Mouse (Mus musculus): ENCODE data around the gene Adam33. TPM values are rescaled to one million over a fixed set of nuclear protein-coding genes. Genes with fewer than 3 reads are reported as not detected.
"Not testable (repeated sequence)": the region's sequence is repeated elsewhere in the genome, so short reads cannot be mapped to it uniquely, and the experiment has no call there.

Adam33 gene
- polyA plus RNA-seq (2012; rRNA removed), result 0.31 and 0.67 TPM in 2 replicates
- 0.17 and 0.43 TPM in 2 replicates for polyA plus RNA-seq (2014; fragmentation: Nextera tagmentation; extraction: Ambion mirVana)

DNA sequence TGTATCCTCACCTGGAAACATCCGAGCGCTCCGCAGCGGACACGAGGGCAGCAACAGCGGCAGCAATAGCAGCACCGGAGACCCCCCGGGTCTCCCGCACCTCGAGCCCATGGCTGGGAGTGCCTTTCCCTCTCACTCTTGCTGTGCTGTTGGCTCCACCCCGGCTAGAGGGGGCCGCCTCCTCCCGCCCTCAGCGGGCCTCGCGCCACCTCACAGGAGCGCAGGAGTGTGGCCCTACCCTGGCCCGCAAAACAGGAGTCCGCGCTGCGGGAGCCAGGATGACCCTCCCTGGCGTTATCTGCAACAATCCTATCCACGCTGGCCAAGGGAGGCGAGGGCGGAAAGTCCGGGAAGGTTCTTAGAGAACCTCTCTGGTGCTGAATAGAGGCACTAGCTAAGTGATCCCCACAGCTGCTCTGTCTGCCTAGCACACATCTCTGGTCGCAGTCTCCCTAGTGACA, at the start of gene Adam33:
Gene Adam33, minus strand, starts transcription at position 411 of the 461 bp plus-strand sequence.
- H3K9me3 ChIP-seq (ENCODE audit: control insufficient read depth, low read length), result no peaks in the 10 kb centered on the region
- ATAC-seq (ENCODE audit: insufficient read depth), result no peak
- no peak within 1 kb of the TSS for H3K9ac ChIP-seq (replicated peaks)
- H3K4me3 ChIP-seq (ENCODE audit: insufficient read depth in 1 of 2, low read depth in 2 of 2, low read length in 2 of 2), result no peak within 1 kb of the TSS
- TF ChIP-seq CTCF (IDR thresholded peaks at IDR 0.05; ENCODE audit: low read depth) (no peak), EP300 (IDR thresholded peaks at IDR 0.05; ENCODE audit: low read depth) (no peak)
- no peak within 1 kb of the TSS for H3K27ac ChIP-seq
- no peaks in the 10 kb centered on the region for H3K4me1 ChIP-seq (replicated peaks; ENCODE audit: control insufficient read depth in 2 of 2, insufficient read depth in 2 of 2, low read length in 1 of 2)
- 4% methylated on average over 22 of the region's 27 CpGs for WGBS (ENCODE audit: insufficient replicate concordance)
- H3K4me2 ChIP-seq (ENCODE audit: low read depth), result 0 out of 2 replicates have a peak within 1 kb of the TSS, but pooled peaks have one; percentile 21
- H3K36me3 ChIP-seq (replicated peaks; ENCODE audit: control insufficient read depth, insufficient read depth, low read depth), result no peaks in the 10 kb centered on the region
- H3K27me3 ChIP-seq (ENCODE audit: control insufficient read depth, insufficient read depth, low read length), result peaks cover 27% of the 10 kb centered on the region
- DNase-seq (ENCODE audit: low read depth in 3 of 3, low spot score in 3 of 3), result no peak

DNA sequence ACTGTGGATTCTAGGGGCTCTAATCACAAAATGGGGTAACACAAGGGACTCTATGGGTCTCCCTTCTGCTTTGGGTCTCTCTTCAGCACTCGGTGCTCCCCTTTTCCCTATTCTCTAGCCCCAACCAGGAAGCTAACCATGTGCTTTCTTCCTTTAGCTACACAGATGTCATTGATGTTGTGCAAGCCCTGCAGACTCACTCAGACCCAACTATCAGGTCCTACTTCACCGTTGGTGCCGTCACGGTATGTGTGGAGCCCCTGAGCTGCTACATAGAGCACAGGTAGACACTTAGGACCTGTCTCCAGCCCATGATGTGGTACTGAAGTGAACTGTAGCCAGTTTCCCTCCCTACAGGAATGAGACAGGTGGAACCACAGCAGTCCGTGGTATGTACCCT, 42.4 kb upstream of the Adam33 start:
- no peak overlapping the region for H3K4me3 ChIP-seq (ENCODE audit: insufficient read depth in 1 of 2, low read depth in 2 of 2, low read length in 2 of 2)
- WGBS (ENCODE audit: insufficient replicate concordance), result 56% methylated on average over 5 of the region's 5 CpGs
- no peaks in the 10 kb centered on the region for H3K4me1 ChIP-seq (replicated peaks; ENCODE audit: control insufficient read depth in 2 of 2, insufficient read depth in 2 of 2, low read length in 1 of 2)
- ATAC-seq (ENCODE audit: insufficient read depth) (no peak), DNase-seq (ENCODE audit: low read depth in 3 of 3, low spot score in 3 of 3) (no peak)
- no peak overlapping the region for H3K9ac ChIP-seq (replicated peaks)
- no peak overlapping the region for H3K27ac ChIP-seq
- H3K27me3 ChIP-seq (ENCODE audit: control insufficient read depth, insufficient read depth, low read length), result no peaks in the 10 kb centered on the region
- TF ChIP-seq CTCF (IDR thresholded peaks at IDR 0.05; ENCODE audit: low read depth), result no peak
- no peak for TF ChIP-seq EP300 (IDR thresholded peaks at IDR 0.05; ENCODE audit: low read depth)
- no peak overlapping the region for H3K4me2 ChIP-seq (ENCODE audit: low read depth)
- no peaks in the 10 kb centered on the region for H3K36me3 ChIP-seq (replicated peaks; ENCODE audit: control insufficient read depth, insufficient read depth, low read depth)
- H3K9me3 ChIP-seq (ENCODE audit: control insufficient read depth, low read length), result no peaks in the 10 kb centered on the region

DNA sequence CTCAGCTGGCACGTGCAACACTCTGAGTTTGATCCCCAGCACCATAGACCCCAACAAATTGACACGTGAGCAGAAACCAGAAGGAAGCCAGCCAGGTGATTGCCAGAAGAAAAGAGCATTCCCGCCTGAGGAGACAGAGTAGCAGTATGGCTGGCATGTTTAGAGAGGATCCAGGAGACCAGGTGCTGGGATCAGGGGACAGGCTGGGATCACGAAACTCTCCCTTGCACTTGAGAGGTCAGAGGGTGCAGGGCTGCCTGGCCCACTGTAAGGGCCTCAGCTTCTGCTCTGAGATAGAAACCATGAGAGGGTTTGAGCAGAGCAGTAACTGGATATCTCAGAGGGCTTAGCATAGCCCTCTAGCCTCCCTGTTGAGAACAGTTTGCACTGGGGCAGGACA, 41.4 kb upstream of the Adam33 start:
- ATAC-seq (ENCODE audit: insufficient read depth); H3K4me3 ChIP-seq (ENCODE audit: insufficient read depth in 1 of 2, low read depth in 2 of 2, low read length in 2 of 2); DNase-seq (ENCODE audit: low read depth in 3 of 3, low spot score in 3 of 3); H3K27ac ChIP-seq; H3K4me2 ChIP-seq (ENCODE audit: low read depth); H3K9ac ChIP-seq (replicated peaks); H3K4me1 ChIP-seq (replicated peaks; ENCODE audit: control insufficient read depth in 2 of 2, insufficient read depth in 2 of 2, low read length in 1 of 2); H3K9me3 ChIP-seq (ENCODE audit: control insufficient read depth, low read length); H3K36me3 ChIP-seq (replicated peaks; ENCODE audit: control insufficient read depth, insufficient read depth, low read depth); H3K27me3 ChIP-seq (ENCODE audit: control insufficient read depth, insufficient read depth, low read length): not testable (repeated sequence)
- WGBS (ENCODE audit: insufficient replicate concordance), result 55% methylated on average over 4 of the region's 4 CpGs

DNA sequence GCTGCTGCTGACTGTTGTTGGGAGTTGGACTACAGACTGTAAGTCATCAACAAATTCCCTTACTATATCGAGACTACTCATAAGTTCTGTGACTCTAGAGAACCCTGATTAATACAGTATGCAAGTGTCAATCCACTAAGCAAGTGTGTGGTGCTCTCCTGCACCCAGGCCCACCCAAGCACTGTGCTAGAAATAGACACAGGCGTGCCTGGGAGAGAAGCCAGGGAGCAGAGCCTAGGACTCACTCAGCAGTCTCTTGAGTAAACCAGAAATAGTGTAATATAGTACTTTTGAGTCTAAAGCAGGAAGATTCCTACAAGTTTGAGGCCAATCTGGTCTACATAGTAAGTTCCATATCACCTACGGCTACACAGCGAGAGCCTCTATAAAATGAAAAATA, 40.4 kb upstream of the Adam33 start:
- Histone ChIP-seq H3K4me2 (ENCODE audit: low read depth) (no peak overlapping the region), H3K27ac (no peak overlapping the region), H3K27me3 (ENCODE audit: control insufficient read depth, insufficient read depth, low read length) (no peaks in the 10 kb centered on the region), H3K4me3 (ENCODE audit: insufficient read depth in 1 of 2, low read depth in 2 of 2, low read length in 2 of 2) (no peak overlapping the region), H3K9me3 (ENCODE audit: control insufficient read depth, low read length) (no peaks in the 10 kb centered on the region), H3K9ac (replicated peaks) (no peak overlapping the region), H3K4me1 (replicated peaks; ENCODE audit: control insufficient read depth in 2 of 2, insufficient read depth in 2 of 2, low read length in 1 of 2) (no peaks in the 10 kb centered on the region), H3K36me3 (replicated peaks; ENCODE audit: control insufficient read depth, insufficient read depth, low read depth) (no peaks in the 10 kb centered on the region)
- no peak for TF ChIP-seq CTCF (IDR thresholded peaks at IDR 0.05; ENCODE audit: low read depth)
- no peak for TF ChIP-seq EP300 (IDR thresholded peaks at IDR 0.05; ENCODE audit: low read depth)
- no peak for ATAC-seq (ENCODE audit: insufficient read depth)
- no peak for DNase-seq (ENCODE audit: low read depth in 3 of 3, low spot score in 3 of 3)
- 71% methylated on average over 4 of the region's 4 CpGs for WGBS (ENCODE audit: insufficient replicate concordance)

DNA sequence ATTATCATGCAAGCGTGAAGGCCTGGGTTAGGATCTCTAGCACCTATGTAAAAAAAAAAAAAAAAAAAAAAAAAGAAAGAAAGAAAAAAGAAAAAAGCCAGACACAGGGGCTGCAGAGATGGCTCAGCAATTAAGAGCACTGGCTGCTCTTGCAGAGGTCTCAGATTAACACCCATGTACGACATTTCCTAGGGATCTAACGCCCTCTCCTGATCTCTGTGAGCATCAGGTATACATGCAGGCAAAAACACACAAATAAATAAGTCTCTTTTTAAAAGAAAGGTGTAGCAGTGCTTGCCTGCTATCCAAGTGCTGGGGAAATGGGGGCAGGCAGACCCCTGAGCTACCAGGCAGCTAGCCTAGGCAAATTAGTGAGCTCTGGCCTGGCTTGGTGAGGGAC, 37.9 kb upstream of the Adam33 start:
- TF ChIP-seq CTCF (IDR thresholded peaks at IDR 0.05; ENCODE audit: low read depth) (no peak), EP300 (IDR thresholded peaks at IDR 0.05; ENCODE audit: low read depth) (no peak)
- WGBS (ENCODE audit: insufficient replicate concordance), result 37% methylated on average over 3 of the region's 3 CpGs
- H3K9me3 ChIP-seq (ENCODE audit: control insufficient read depth, low read length), result no peaks in the 10 kb centered on the region
- no peak overlapping the region for H3K27ac ChIP-seq
- no peak for ATAC-seq (ENCODE audit: insufficient read depth)
- no peak overlapping the region for H3K4me2 ChIP-seq (ENCODE audit: low read depth)
- no peak for DNase-seq (ENCODE audit: low read depth in 3 of 3, low spot score in 3 of 3)
- H3K4me3 ChIP-seq (ENCODE audit: insufficient read depth in 1 of 2, low read depth in 2 of 2, low read length in 2 of 2), result no peak overlapping the region
- H3K27me3 ChIP-seq (ENCODE audit: control insufficient read depth, insufficient read depth, low read length), result no peaks in the 10 kb centered on the region
- no peaks in the 10 kb centered on the region for H3K36me3 ChIP-seq (replicated peaks; ENCODE audit: control insufficient read depth, insufficient read depth, low read depth)
- peaks cover 4 to 9% of the 10 kb centered on the region in 2 experiments for H3K4me1 ChIP-seq (replicated peaks; ENCODE audit: control insufficient read depth in 2 of 2, insufficient read depth in 2 of 2, low read length in 1 of 2)
- no peak overlapping the region for H3K9ac ChIP-seq (replicated peaks)
